Mouse (Mus musculus): ENCODE data around the gene Hist2h2aa1.
A peak's percentile ranks its signal among the peaks of the same experiment; 100 is the strongest.

Hist2h2aa1 gene

DNA sequence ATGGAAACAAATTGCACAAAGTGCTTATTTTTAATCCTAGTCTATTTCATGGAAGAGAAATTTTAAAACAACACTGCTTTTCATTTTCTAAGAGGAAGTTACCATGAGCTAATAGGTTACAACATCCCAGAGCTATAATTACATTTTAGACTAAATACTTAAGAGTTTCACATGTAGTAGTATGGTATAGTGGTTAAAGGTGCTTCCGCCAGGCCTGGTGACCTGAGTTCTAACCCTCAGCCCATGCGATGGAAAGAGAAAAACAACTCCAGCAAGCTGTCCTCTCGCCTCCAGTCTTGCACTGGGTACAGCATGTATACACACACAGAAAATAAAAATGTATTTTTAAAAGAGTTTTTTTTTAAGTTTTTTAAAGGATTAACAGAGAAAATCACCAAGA is 6.5 kb downstream of the Hist2h2aa1 start:
- no peak for DNase-seq (ENCODE audit: low spot score in 2 of 2)

DNA sequence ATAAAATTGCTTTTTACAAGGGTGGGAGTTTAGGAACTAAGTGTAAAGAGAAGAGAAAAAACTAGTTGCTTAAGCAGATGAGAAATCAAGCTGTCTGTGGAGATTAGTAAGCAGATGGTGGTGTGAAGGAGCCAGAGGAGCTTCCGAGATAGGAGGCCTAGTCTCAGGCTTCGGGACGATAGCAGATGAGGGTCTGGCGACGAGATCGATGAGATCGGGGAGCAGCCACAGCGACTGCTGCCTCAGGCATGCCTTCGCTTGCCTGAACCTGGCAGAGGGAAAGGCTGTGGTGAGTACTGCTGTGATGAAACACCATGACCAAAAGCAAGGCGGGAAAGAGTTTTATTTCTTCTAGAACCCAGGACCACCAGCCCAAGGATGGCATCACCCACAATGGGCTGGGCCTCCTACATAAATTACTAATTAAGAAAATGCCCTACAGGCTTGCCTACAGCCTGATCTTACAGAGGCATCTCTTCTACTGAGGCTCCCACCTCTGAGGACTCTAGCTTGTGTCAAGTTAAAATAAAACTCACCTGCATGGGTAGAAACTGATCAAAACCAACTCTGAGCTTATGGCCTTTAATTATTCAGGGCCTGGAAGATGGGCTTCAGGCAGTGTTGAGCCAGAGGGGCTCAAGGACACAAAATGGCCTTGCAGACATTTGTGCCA is 9.5 kb downstream of the Hist2h2aa1 start:
- DNase-seq (ENCODE audit: low spot score in 2 of 2), result no peak

DNA sequence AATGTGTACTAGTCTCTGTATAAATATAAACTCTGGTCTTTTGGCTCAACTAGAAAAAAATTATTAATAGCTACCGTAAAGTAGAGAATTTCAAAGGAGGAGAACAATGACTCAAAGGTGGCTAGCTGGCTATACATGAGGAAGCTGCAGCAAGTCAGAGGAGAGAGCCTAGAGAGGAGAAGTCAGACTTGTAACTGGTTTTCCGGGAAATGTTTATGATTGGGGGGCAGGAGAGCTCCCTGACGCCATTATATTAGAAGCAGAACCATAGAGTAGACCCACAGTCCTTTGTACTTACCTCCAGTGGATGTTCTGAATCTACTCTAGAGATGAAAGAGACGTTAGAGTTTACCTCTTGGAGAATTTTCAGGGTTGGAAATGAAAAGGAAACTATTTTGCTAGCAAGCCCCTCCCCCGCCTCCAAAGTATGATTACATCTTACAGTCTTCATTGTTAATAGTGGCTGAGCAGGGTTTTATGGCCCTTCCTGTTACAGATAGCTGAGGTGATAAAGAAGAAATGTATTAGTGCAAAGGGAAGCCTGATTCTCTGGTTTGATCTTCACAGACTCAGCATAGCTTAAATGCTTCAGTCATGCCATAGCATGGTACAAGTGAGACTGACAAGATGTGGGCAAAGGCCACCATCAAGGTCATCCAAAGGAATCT is 10.8 kb downstream of the Hist2h2aa1 start:
- no peak for DNase-seq (ENCODE audit: low spot score in 2 of 2)

DNA sequence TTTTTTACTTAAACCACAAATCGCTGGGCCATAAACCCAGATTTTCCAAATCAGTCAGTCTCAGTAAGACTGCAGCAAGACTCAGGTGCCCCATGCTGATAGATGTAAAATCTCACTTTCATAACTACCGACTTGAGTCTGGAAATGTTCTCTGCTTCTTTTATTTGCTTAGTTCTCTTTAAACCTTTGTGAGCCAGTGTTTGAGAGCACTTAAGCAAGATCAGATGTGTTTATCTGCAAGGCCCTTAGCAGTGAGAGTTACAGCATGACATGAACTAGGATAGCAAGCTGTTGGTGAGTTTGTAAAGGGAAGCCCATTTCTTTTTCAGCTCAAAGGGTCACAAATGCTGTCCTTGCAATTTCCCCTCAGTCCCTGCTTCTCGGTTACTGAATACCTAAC is 11.9 kb downstream of the Hist2h2aa1 start:
- DNase-seq (ENCODE audit: low spot score in 2 of 2), result no peak

DNA sequence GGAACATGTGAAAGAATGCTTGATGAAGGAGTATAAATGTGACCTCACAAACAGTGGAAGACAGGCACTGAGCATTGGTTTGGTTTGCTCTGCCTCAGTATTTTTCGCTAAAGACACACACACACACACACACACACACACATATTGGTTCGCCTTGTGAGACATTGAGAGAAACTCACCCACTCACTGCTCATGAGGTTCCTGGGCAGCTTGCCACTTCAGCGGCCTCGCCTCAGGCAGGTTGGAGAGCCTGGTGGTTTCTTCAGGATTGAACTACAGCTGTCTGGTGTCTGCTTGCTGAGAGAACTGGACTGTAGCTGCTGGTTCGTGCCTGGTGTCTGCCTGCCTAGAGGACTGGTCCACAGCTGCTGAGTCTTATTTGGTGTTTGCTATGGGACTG is 14.9 kb downstream of the Hist2h2aa1 start:
- no peak for DNase-seq (ENCODE audit: low spot score in 2 of 2)

DNA sequence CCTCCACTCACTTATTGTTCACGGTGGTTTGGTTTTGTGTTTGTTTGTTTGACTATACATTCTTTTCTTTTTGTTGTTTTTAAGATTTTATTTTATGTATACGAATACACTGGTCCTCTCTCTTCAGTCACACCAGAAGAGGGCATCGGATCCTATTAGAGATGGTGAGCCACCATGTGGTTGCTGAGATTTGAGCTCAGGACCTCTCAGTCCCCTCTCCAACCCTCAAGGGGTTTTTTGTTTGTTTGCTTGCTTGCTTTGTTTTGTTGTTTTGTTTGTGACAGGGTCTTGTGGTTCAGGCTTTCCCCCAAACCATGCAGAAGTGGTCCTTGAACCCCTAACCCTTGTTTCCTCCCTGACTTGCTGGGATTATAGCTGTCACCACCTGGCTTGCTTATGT is 16.3 kb downstream of the Hist2h2aa1 start:
- DNase-seq (ENCODE audit: low spot score in 2 of 2), result no peak

DNA sequence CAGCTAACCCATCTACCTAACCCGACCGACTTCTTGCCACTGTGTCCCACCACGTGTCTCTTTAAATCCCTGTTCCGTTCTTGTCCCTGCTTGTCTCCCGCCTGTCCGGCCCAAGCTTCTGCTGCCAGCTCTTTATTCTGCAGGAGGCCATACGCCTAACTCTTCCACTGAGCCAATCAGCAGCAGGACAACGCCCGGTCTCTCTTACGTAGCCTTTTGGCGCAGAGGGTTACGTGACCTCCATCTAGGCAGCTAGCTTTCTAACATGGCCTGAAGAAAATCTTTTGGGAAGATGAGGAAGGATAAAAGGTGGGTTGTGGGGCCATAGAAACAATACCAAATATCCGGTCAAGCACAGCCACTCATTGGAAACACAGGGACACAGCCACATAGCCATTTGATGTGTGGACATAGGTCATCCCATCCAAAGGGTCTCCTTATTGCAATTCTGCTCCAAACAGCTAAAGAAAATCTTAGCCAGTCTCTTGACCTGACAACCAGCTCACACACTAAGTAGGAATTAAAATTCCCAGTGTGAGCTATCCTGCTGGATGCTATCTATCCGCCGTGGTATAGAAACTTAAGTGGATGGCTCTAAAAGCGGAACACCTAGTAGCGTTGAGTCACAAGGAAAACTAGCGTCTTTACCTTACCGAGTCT is 17.0 kb downstream of the Hist2h2aa1 start:
- DNase-seq (ENCODE audit: low spot score in 2 of 2), result peak; percentile 36 to 42

DNA sequence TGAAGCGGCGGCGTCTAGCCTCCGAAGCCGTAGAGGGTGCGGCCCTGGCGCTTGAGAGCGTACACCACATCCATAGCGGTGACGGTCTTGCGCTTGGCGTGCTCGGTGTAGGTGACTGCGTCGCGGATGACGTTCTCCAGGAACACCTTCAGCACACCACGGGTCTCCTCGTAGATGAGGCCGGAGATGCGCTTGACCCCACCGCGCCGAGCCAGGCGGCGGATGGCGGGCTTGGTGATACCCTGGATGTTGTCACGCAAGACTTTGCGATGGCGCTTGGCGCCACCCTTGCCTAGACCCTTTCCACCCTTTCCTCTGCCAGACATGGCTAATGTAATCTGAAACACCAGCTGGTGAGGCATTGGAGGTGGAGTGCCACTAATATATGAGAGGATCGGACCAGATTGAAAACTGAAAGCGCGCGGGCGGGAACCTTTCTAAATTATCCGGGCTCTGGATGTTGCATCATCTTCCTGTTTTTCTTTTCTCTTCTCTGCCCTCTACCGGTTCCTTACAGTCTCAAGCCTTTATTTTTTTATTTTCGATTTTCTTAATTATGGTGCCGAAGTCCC is 17.8 kb downstream of the Hist2h2aa1 start, which contains the start of gene Hist2h4:
Gene Hist2h4, minus strand, starts transcription at position 333 of the 572 bp plus-strand sequence.
- peak; percentile 91 to 94 for DNase-seq (ENCODE audit: low spot score in 2 of 2)

DNA sequence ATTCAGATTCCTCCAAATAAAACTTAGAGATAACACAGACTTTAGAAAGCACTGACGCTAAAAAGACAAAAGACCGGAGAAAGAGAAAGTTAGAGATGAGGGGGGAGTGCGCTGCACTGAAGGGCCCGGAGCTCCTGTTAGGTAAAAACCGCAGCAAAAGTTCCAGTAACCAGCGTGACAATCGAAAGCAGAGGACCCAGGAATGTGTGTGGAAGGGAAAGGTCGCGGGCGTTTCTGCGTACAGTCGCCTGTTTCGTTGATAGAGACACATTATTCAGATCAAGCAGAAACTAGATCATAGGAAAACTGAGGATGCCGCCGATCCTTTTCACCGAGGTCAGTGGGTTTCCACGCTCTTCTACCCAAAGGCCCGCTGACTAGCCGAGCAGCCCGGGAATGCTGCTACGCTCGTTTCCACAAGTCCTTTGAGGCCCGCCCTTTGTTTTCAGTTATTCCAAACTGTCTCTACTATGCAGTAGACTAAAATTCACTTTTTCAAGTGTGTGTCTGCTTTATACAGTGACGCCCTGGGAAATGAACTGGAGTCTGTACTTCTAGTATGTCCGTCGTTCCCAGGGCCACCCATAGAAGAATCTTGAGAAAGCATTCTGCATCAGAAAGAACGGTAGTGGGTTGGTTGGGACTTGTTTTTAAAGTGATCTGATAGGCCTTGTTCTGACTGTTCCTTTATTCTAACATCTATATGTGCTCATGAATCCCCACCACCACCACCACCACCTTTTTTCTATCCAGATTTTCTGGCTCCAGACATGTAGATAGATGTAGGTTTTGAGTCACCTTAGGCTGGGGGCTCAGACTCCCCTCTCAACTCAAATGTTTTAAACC is 18.5 kb downstream of the Hist2h2aa1 start:
- peak; percentile 40 to 45 for DNase-seq (ENCODE audit: low spot score in 2 of 2)

DNA sequence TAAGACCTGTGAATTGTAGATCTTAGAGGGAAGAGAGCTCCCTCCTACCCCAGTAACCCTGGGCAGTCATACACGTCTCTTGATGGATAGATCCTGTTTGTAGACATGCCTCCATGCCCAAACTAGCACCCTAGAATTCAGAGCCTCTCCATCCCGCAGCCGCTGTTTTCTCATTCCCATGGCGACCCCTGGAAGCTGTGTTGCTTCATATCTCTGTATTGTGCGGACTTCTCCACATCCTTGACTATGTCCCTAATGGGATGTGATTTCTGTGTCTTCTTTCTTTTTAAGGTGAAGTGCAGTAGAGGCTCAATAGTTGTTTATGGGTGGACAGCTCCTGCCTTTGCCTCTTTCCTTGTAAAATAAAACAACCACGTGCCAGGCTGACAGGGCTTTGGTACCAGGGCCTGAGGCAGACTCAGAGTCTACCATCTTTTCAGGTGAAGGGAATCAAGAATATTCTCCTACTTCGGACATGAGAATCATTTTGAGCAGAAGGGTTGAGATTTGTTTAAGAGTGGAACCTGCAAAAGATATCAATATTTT is 19.2 kb downstream of the Hist2h2aa1 start:
- no peak for DNase-seq (ENCODE audit: low spot score in 2 of 2)

DNA sequence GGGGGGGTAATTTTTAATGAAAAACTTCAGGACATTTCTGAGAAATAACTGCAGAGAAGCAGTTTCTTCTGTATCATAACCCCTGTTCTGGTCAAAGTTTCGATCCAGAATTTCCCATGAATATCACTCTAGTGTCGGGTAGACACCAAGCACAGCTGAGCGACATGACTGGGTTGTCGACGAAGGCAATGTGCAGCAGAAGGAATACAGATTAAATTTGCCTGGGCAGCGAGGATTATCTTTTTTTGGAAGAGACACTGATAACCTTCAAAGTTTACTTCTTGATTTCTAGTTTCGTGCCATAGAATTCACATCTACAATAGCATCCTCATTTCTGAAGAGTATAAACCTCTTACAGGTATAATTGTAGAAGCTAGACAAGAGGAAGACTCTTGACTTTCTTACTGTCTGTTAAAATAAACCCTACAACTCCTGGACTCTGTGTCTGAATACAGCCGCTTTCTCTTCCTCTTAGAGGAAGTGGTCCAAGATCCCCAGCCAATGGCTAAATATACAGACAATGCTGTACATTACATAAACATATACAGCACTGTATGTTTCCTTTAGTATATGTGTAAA is 20.9 kb downstream of the Hist2h2aa1 start:
- no peak for DNase-seq (ENCODE audit: low spot score in 2 of 2)

DNA sequence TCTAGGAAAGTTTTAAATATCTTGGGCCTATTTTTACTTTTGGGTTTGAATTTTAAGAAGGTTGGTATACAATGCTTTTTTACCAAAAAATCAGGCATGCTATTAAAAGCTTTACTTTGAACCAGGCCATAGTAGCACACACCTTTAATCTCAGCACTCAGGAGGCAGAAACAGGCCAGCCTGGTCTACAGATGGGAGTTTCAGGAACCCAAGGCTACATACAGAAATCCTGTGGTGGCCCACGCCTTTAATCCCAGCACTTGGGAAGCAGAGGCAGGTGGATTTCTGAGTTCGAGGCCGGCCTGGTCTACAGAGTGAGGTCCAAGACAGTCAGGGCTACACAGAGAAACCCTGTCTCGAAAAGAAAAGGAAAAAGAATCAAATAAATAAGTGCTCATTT is 22.2 kb downstream of the Hist2h2aa1 start:
- DNase-seq (ENCODE audit: low spot score in 2 of 2), result no peak

DNA sequence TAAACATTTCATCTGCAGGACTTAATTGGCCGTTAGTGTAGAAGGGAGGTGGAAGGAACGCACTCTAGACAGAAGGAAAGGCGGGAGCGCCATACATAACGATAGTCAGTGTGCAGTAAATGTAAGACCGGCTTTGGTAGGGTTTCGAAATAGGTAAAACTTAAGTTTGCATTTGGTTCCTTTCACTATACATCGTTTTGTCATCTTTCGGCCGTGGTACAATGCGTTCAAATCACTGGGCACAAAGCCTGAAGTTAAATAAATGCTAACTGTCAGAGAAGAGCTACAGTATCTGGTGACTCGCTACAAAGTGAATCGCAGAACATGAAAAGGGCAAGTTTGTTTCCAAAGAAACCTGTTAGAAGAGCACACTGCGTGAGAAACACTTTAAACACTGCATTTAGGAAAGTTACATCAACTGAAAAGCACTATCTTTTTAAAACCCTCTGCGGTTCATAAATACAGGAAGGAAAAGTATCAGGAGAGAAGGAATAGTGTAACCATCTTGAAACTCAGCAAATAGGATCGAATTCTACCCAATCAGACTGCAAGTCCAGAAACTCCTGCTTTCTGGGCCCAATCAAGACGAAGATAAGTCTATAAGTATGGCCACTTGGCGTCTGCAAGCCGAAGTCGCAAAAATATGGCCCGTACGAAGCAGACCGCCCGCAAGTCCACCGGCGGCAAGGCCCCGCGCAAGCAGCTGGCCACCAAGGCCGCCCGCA is 22.9 kb downstream of the Hist2h2aa1 start, which contains the start of gene Hist2h3b:
Gene Hist2h3b, plus strand, starts transcription at position 604 of the 725 bp plus-strand sequence.
- peak; percentile 77 to 84 for DNase-seq (ENCODE audit: low spot score in 2 of 2)

DNA sequence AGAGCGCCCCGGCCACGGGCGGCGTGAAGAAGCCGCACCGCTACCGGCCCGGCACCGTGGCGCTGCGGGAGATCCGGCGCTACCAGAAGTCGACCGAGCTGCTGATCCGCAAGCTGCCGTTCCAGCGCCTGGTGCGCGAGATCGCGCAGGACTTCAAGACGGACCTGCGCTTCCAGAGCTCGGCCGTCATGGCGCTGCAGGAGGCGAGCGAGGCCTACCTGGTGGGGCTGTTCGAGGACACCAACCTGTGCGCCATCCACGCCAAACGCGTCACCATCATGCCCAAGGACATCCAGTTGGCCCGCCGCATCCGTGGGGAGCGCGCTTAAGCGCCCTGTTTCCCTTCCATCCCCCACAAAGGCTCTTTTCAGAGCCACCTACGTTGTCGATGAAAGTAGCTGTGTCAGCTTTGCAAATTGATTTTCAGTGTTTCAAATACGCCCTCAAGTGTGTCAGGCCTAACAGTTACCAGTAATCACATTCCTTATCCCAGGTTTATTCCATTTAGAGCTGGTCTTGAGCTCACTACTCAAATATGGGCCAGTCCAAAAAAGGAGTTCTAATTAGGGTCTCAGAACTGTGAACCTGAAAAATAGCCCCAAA is 23.6 kb downstream of the Hist2h2aa1 start:
- DNase-seq (ENCODE audit: low spot score in 2 of 2), result peak in 1 of 2 experiments; percentile 31

DNA sequence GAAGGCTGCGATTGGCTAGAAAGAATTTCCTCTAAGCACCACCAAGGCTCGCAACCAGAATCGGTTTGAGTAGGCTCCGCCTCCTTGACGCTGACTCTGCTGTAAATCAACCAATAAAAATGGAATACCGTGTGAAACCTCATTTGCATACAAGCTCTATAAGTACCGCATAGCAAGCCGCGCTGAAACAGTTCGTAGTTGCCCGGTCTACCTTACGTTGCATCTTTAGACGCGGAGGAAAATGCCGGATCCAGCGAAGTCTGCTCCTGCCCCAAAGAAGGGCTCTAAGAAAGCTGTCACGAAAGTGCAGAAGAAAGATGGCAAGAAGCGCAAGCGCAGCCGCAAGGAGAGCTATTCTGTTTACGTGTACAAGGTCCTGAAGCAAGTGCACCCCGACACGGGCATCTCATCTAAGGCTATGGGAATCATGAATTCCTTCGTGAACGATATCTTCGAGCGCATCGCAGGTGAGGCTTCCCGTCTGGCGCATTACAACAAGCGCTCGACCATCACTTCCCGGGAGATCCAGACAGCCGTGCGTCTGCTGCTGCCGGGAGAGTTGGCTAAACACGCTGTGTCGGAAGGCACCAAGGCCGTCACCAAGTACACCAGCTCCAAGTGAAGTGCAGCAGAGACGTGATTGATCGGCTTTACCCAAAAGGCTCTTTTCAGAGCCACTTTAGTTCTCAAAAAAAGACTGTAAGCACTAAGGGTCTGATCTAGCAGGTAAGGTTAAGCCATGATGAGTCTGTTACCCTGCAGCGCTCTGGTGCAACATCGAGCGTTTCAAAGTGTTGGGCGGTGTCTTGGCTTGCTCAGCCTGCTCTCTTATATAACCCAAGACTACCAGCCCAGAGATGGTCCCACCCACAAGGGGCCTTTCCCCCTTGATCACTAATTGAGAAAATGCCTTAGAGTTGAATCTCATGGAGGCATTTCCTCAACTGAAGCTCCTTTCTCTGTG is 24.5 kb downstream of the Hist2h2aa1 start, which contains the start of gene Hist2h2bb:
Gene Hist2h2bb, plus strand, starts transcription at position 242 of the 964 bp plus-strand sequence.
- DNase-seq (ENCODE audit: low spot score in 2 of 2), result peak; percentile 89 to 93

DNA sequence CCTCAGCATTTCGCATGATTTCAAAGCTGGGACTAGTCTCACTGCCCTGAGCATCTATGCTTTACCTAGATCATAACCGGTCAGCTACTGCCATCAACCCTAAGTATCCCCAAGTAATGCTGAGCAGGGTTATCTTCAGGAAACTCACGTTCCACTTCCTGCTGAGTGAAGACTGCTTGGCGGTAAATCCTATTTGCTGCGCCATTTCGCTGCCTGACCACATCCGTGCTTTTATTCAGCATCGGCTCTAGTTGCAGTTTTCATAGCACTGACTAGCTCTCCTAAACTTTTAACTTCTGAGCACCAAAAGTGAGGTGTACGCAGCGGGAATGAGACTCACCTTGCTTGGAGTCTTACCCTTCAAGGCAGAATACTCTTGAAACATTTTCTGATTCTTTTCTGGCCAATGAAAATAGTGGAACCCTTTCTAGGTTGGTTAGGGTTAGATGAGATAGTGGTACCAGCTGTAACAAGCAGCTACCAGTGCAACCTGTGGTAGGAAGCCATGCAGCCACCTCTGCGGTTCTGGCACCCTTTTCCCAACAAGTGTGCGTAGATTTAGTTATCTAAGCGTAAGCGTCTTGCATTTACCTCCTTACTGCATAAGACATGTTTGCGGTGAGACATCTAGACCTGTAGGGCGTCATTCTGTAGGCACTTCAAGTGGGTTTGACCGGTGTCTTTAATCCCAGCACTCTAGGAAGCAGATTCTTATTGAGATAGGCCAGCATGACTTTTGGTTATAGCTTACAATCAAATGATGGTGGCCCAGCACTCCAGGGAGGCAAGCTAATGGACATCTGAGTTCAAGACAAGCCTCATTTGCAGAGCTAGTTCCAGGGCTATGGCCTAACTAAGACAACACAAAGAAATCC is 28.5 kb downstream of the Hist2h2aa1 start:
- DNase-seq (ENCODE audit: low spot score in 2 of 2), result peak; percentile 46 to 48

DNA sequence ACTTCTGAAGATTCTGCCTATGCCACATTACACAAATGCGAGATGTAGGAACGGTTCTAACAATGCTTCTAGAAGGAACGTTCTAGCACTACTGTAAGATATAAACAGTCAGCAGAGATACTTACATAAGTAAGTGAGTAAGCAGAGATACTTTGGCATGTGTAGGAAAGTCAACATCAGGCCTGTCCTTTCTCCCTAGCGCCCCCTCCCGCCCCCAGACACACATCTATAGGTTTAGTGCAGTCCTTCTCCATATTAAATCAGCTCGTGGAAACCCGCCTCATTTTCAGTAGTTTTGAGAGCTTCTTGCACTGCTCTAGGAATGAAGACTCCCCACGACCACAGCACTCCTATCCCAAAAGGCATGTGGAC is 32.1 kb downstream of the Hist2h2aa1 start:
- peak; percentile 80 to 88 for DNase-seq (ENCODE audit: low spot score in 2 of 2)

Measured in thymus, postnatal 10 days (tissue).